Comparison of ENCODE assay signal across 8 mouse cellular contexts in the genomic region with DNA sequence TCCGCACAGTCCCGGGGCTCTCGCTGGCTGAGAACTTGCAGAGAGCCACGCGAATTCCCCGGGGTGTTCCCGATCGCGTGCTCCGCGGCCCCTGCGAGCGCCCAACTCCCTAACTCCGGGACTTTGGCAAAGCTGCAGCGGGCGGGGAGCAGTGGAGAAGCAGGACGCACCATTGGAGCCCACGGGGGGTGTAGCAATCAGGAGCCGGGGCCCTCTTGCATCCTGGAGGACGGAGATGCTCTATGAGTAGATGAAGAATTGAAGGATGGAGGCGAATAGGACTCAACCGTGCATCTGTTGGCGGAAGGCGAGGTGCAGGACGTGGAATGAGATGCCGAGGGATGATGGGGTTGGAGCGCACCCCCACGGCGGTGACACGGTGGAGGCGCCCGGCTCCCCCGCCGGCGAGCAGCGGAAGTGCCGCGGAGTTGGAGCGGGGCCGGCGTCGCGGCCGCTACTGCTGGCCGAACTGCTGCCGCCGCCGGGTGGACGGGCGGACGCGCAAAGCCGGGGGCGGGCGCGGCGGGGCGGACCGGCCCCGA. TPM values are rescaled to one million over a fixed set of nuclear protein-coding genes. Genes with fewer than 3 reads are reported as not detected.
DNase-seq lines count a peak whose midpoint lies in the region; ATAC-seq lines count a peak whose summit lies in the region.

A gene (plus strand): TSS at position 425 of the 542 bp plus-strand sequence.

- no peaks in the 10 kb centered on the region for H3K9me3 ChIP-seq in intestine, embryonic 14.5 days (ENCODE audit: control insufficient read depth, low read length)

- H3K4me1 ChIP-seq in intestine, embryonic 14.5 days (replicated peaks; ENCODE audit: control insufficient read depth, insufficient read depth, low read length): peaks cover 4% of the 10 kb centered on the region; the same call in 1 of the 2 replicates

- peak within 1 kb of the TSS; percentile 88 for H3K4me2 ChIP-seq in intestine, embryonic 14.5 days (ENCODE audit: low read length)

- ATAC-seq in intestine, embryonic 14.5 days (replicated peaks; ENCODE audit: low FRiP score, low TSS enrichment, low read depth): peak; percentile 94
- ATAC-seq in megakaryocyte-erythroid progenitor cell, adult 5-6 weeks (replicated peaks; ENCODE audit: low FRiP score, low TSS enrichment, poor library complexity, severe bottlenecking): peak; percentile 92

- H3K27ac ChIP-seq in intestine, embryonic 14.5 days (ENCODE audit: low read depth): peak within 1 kb of the TSS; percentile 71

- peak within 1 kb of the TSS; percentile 71 for H3K9ac ChIP-seq in intestine, embryonic 14.5 days (ENCODE audit: low read length)

- WGBS in intestine, embryonic 14.5 days: under 1% methylated on average over 53 of the region's 60 CpGs

- H3K36me3 ChIP-seq in intestine, embryonic 14.5 days (ENCODE audit: control insufficient read depth, insufficient read depth, low read length): no peaks in the 10 kb centered on the region

- intact Hi-C loops in gastrocnemius, postnatal 36 days (cut with DNase I): loop anchor here (5.0 to 10.0 kb wide), 2 partner anchors 37 to 80 kb away; no protein-coding TSS in a partner anchor
- intact Hi-C loops in left cerebral cortex, postnatal 14 days (cut with DNase I): loop anchor here (5.0 kb wide), 3 partner anchors 37 to 132 kb away; no protein-coding TSS in a partner anchor

- peak within 1 kb of the TSS; percentile 45 for H3K4me3 ChIP-seq in intestine, embryonic 14.5 days (ENCODE audit: low read depth, low read length)

- no peaks in the 10 kb centered on the region for H3K27me3 ChIP-seq in intestine, embryonic 14.5 days (replicated peaks; ENCODE audit: control insufficient read depth, insufficient read depth, low read length)

- peak; percentile 92 for DNase-seq in adrenal gland, adult 2 months
- DNase-seq in embryo, embryonic 11.5 days (ENCODE audit: low read depth, low spot score): peak; percentile 69
- DNase-seq in gastrocnemius, postnatal 36 days: peak; percentile 86 to 91
- peak; percentile 96 for DNase-seq in intestine, embryonic 14.5 days (ENCODE audit: low spot score)
- DNase-seq in left cerebral cortex, postnatal 14 days (ENCODE audit: low spot score in 2 of 2): peak; percentile 75 to 84
- DNase-seq in right cerebral cortex, postnatal 14 days: peak; percentile 83
- peak; percentile 85 for DNase-seq in urinary bladder, postnatal 25 days (ENCODE audit: low spot score)

RNA-seq across cellular contexts. Expression of the gene that starts here (rescaled TPM):
- 10 to 100 TPM; 50.2 to 54.5 TPM for total RNA-seq in adrenal gland, adult 2 months (2021)
- 23.7 and 33.8 TPM in 2 replicates for polyA plus RNA-seq in adrenal gland, adult 2 months (2012; rRNA removed)
- 1 to 10 TPM; 5.2 to 6.3 TPM for total RNA-seq in gastrocnemius, postnatal 36 days (2021)
- 11.3 and 12.5 TPM in 2 replicates for polyA plus RNA-seq in intestine, embryonic 14.5 days (2014; fragmentation: Nextera tagmentation; extraction: Ambion mirVana)
- 1 to 10 TPM; 7.6 to 8.8 TPM for total RNA-seq in left cerebral cortex, postnatal 14 days (2021)
- 12.3 and 15.4 TPM in 2 replicates for total RNA-seq in megakaryocyte-erythroid progenitor cell, adult 5-6 weeks (2014; fragmentation: Nextera tagmentation)
- total RNA-seq in megakaryocyte-erythroid progenitor cell, adult 5-6 weeks (2017): 11.1 and 14.3 TPM in 2 replicates

Comparison
In these comparisons a context has a peak if more than half of its experiments do, and no peak if none do; other contexts are left out.
1. Peak in every context shown above with its lines: DNase-seq, ATAC-seq, H3K4me3 ChIP-seq and H3K27ac ChIP-seq.